Mouse (Mus musculus) adrenal gland, postnatal 10 days (tissue): ENCODE measurements around the gene Mrpl24. TPM values are rescaled to one million over a fixed set of nuclear protein-coding genes. Genes with fewer than 3 reads are reported as not detected.
"Not testable (repeated sequence)": the region's sequence is repeated elsewhere in the genome, so short reads cannot be mapped to it uniquely, and the experiment has no call there.

ENCODE experiments used
- DNase-seq: peaks from one replicate; pipeline ENCODE4 v3.0.0; 2021; ENCODE audit warnings: mixed read lengths
- long read RNA-seq, 2 experiments: library from polyadenylated mRNA; stranded (forward); transcript quantifications; one replicate each; pipeline ENCODE4 v2.0.0; 2021
- total RNA-seq, 2 experiments: library from RNA; stranded (reverse); gene quantifications; 2 replicates each; pipeline ENCODE4 v1.2.3; 2021

The Mrpl24 gene
- total RNA-seq = 100 to 1,000 TPM; 104 to 123 TPM
- long read RNA-seq, experiment 1, transcript Mrpl24-201 (6 exons, 1,226 nt) = minor isoform, 12 of 279 reads
- long read RNA-seq, experiment 1, transcript Mrpl24-202 (6 exons, 1,339 nt) = major isoform, 62 of 279 reads
- long read RNA-seq, experiment 1, transcript Mrpl24-204 (6 exons, 1,115 nt) = minor isoform, 6 of 279 reads
- long read RNA-seq, experiment 1, partial matches to known transcripts = 0 of 279 reads
- long read RNA-seq, experiment 1, other reads (novel, unspliced or antisense) = 197 of 279 reads
- long read RNA-seq, experiment 2, transcript Mrpl24-202 (6 exons, 1,339 nt) = major isoform, 36 of 184 reads
- long read RNA-seq, experiment 2, transcript Mrpl24-201 (6 exons, 1,226 nt) = minor isoform, 11 of 184 reads
- long read RNA-seq, experiment 2, partial matches to known transcripts = 2 of 184 reads
- long read RNA-seq, experiment 2, other reads (novel, unspliced or antisense) = 129 of 184 reads

- peak; percentile 80 for DNase-seq
Measured at GRCm38 (mm10) chr3:87919336-87920108, at the start of gene Mrpl24. Gene Mrpl24 (plus strand): TSS chr3:87919506.

GRCm38 (mm10) chr3:87877730-87878129, 41.6 kb upstream of the Mrpl24 start:
- peak; percentile 26 for DNase-seq

- no peak for DNase-seq
Measured at GRCm38 (mm10) chr3:87884291-87884690, 35.0 kb upstream of the Mrpl24 start.

- DNase-seq = peak; percentile 59
Measured at GRCm38 (mm10) chr3:87884708-87885251, 34.5 kb upstream of the Mrpl24 start.

DNA sequence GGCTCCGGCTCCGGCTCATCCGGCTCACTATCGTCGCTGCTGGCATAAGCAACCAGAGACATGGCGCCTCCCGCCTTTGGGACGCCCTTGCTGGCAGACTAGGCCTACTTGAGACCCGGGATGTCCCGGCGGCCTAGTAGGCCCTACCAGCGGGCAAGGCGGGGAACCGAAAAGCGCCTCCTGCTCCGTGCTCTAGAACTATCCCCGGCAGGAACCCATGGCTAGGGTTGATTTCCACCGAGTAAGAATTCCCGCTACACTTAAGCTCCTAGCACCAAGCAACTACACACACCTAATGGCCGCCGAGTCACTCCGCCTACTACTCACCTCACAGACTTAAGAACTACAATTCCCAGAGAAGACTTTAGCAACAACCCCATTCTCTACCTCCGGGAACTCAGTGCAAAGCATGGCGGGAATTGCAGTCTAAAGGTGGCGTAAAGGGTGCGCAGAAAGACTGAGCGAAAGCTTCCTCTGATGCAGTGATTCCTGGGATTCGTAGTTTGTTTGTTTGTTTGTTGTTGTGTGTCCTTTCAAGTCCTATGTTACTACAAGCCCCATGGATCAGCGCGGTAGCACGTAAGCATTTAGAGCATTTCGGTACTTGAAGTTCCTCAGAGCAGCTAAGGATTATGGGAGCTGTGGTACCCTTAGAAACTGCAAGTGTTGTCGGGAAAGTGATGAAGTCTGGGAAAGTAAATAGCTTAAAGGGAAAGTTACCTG, 33.9 kb upstream of the Mrpl24 start, which contains the start of gene Prcc:
Gene Prcc, minus strand, starts transcription at position 328 of the 723 bp plus-strand sequence.
- DNase-seq = peak; percentile 88

DNA sequence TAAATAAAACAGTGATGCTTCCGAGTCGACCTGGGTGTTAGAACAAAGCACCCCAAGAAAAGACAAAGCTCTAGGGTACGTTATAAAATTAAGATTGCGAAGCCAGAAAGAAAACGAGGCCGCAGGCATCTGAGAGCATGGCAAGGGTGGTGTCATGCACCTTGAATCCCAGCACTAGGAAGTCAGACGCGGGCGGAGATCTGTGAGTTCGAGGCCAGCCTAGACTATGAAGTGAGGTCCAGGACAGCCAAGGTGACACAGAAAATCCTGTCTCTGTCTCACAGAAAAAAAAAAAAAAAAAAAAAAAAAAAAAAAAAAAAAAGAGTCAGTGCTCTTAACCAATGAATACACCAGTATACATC, 33.3 kb upstream of the Mrpl24 start:
- DNase-seq = peak; percentile 46

DNA sequence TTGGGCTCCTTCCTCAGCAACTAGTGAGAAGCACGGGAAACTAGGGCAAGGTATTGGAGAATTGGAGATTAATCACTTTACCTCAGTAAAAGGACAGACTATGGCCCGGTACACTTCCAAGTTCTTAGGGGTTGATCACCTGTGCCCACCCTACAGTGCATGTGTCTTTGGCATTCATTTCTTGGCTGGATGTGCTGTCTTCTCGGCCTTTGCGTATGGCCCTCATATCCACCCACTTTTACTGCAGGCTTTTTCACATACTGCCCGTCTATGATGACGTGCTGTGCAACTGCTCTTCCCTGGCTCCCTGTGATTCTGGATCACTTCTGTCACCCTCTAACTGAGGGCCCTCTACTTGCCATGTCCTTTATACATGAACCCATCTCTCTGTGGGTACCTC, 32.9 kb upstream of the Mrpl24 start:
- no peak for DNase-seq

DNA sequence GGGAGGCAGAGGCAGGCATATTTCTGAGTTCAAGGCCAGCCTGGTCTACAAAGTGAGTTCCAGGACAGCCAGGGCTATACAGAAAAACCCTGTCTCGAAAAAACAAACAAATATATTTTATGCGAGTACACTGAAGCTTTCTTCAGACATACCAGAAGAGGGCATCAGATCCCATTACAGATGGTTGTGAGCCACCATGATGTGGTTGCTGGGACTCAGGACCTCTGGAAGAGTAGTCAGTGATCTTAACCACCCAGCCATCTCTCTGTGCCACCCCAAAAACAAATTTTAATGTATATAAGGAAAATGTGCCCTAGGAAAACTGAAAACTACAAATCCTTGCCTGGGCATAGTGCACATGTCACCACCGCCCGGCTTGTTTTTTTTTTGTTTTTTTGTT, 31.9 kb upstream of the Mrpl24 start:
- not testable (repeated sequence) for DNase-seq

- DNase-seq = no peak
Measured at GRCm38 (mm10) chr3:87891481-87891880, 27.8 kb upstream of the Mrpl24 start.

- no peak for DNase-seq
Measured at GRCm38 (mm10) chr3:87893367-87893905, 25.9 kb upstream of the Mrpl24 start.

- no peak for DNase-seq
Measured at GRCm38 (mm10) chr3:87899266-87899665, 20.0 kb upstream of the Mrpl24 start.

DNA sequence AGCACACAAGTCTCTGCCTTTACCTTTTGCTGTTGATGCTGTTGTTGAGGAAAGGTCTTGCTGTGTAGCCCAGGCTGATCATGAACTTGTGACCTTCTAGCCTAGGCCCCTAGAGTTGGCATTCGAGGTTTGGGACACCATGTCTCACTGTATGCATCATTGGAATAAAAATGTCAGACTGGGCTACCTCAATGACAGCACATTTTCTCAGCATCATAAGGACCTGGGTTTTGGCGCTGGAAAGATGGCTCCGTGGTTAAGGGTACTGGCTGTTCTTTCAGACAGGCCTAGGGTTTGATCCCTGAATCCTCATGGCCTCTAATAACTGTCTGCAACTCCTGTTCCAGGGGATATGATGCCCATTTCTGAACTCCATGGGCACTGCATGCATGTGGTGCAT, 19.5 kb upstream of the Mrpl24 start:
- no peak for DNase-seq

- no peak for DNase-seq
Measured at GRCm38 (mm10) chr3:87901036-87901624, 18.2 kb upstream of the Mrpl24 start.

GRCm38 (mm10) chr3:87901959-87902358, 17.3 kb upstream of the Mrpl24 start:
- DNase-seq = not testable (repeated sequence)

DNA sequence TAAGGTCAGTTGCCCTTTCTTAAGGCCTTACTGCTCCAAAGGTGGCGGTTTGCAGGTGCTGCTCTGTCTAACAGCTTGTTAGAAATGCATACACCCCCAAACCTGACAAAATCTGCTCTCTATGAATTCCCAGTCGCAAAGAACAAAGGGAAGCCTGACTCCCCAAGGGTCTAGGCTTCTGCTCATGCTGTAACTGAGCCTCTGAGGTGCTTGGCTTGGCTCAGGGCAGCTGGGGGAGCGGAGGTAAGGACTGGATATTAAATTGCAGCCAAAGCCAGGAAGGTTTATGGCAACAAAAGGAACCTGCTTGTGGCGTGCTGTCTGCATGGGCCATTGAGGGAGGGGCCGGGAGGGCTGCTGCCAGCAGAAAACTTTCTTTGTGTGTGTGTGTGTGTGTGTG, 15.5 kb upstream of the Mrpl24 start:
- no peak for DNase-seq

DNA sequence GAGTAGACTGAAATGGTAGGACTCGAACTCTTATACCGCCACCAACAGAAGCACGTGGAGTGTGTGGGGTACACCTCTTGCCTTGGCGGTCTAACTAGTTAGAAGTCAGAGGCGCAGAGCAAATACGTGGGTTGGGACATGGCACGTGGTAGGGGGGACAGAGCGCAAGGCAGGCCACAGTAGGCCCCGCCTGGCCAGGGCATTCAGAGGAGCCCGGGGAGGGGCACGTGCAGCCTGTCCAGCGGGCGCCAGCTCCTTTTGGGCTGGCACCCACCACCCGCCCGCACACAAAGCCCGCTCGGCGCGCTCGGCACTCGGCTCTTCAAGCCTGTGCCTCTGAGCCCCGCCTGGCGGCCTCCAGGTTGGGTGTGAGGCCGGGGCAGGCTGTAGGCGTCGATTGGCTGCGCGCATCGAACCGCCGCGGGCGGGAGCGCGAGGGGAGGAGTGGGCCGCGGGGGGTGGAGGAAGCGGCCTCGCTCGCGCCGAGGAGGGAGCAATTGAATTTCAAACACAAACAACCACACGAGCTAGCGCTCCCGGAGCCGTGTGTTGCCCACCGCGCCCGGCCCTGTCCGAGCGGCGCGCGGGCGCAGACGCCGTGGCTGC, 13.3 kb upstream of the Mrpl24 start, which contains the start of gene Hdgf:
Gene Hdgf, plus strand, starts transcription at position 442 of the 606 bp plus-strand sequence.
- peak; percentile 95 for DNase-seq

GRCm38 (mm10) chr3:87906601-87906980, 12.7 kb upstream of the Mrpl24 start:
- DNase-seq = peak; percentile 75

GRCm38 (mm10) chr3:87906981-87907857, 12.1 kb upstream of the Mrpl24 start:
- DNase-seq = peak; percentile 54

DNA sequence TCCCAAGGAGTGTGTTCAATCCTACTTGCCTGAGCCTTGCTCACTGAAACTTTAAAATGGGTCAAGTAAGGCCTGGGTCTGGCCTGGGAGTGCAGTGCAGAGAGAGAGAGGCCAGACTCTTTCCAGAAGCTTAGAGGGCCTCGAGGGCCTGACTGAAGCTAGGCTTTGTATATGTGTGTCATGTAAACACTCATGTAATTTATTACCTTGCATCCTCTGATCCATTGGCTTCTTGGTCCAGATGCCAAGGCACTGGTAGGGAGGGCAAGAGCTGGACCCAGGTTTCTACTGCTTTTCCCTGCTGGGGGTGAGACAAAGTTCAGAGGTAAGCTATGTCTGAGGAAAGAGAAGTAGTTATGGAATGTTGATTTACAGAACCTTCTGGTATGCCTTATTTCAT, 11.4 kb upstream of the Mrpl24 start:
- no peak for DNase-seq

- no peak for DNase-seq
Measured at GRCm38 (mm10) chr3:87909381-87909780, 9.9 kb upstream of the Mrpl24 start.
